Mouse (Mus musculus): ENCODE results near the gene Aprt.

- no peak for TF ChIP-seq CTCF (conservative IDR thresholded peaks at IDR 0.05; ENCODE audit: insufficient read depth, insufficient read length, low read depth, low read length)
- no peak for TF ChIP-seq POLR2A (IDR thresholded peaks at IDR 0.05; ENCODE audit: low read depth, low read length)
These were observed 42.1 kb upstream of the Aprt start for GRCm38 (mm10) chr8:122618660-122619378.

Data from kidney, adult 2 months (tissue).